Mouse (Mus musculus): ENCODE data around the gene Col5a3. TPM values are rescaled to one million over a fixed set of nuclear protein-coding genes. Genes with fewer than 3 reads are reported as not detected.
A peak's percentile ranks its signal among the peaks of the same experiment; 100 is the strongest.

The Col5a3 gene
- total RNA-seq (2014; rRNA removed; ENCODE audit: low replicate concordance): 4.6 and 8.8 TPM in 2 replicates
- polyA plus RNA-seq (2015; fragmentation: Nextera tagmentation; extraction: Ambion mirVana): 1.4 and 1.6 TPM in 2 replicates

DNA sequence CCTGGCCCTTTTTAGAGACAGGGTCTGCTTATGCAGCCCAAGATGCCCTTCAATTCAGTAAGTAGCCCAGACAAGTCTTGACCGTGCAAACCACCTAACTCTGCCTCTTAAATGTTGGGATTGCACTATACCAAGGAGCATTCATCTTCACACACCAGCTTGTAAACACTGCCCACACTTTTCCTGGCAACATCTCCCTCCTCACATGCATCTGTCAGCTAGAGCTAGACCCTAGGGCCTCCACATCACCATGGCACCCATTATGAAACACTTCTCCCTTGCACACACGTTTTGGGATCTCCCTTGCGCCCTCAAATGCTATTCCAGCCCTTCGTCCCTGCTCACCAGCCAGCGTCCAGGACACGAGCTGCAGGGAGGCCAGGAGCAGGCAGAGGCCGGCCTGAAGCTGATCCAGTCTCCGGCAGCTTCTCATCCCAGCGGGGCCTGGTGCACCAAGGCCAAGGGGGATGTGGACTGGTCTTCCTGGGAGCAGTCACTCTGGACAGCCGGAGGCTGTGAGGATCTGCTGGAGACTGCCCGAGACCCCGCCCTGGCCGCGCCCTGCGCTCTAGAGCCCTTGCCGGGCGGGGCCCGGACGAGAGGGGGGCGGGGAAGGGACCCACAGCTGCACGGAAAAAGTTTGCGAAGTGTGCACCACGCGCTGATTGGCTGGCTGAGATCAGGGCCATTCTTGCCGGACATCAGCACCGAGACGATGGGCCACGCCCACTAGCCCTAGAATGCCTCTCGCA lies at the start of gene Col5a3:
Col5a3 (minus strand) TSS at position 547 of the 752 bp plus-strand sequence.
- ATAC-seq (ENCODE audit: insufficient read depth, low read depth): peak; percentile 68

DNA sequence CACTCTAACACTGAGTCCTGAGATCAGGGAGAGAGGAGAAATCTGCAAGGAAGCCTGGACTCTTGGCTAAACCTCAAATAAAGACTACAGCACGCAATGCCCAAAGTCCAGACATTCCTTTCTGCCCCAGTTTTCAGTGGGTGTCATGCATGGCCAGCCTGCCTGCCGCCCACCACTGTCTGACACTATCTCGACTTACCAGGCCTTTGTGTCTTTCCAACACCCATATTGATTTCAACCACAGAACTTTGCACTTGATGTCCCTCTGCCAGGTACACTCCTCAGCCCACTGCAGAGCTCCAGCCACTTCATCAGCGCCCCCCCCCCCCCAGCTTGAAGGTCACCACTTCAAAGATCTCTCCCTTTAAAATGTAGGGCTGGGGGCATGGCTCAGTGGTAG lies 47.4 kb upstream of the Col5a3 start:
- no peaks in the 10 kb centered on the region for H3K9me3 ChIP-seq (replicated peaks; ENCODE audit: control insufficient read depth, low read length)
- no peak overlapping the region for H3K4me2 ChIP-seq (ENCODE audit: low read depth, low read length)

More for the DNA sequence above, at the start of gene Col5a3:
- DNase-seq (ENCODE audit: low spot score): peak; percentile 13
- H3K27ac ChIP-seq (ENCODE audit: low read depth): no peak within 1 kb of the TSS
- peaks cover 14% of the 10 kb centered on the region; the same call in 1 of the 2 replicates for H3K27me3 ChIP-seq (ENCODE audit: control insufficient read depth, insufficient read depth, low read length)
- H3K4me3 ChIP-seq (ENCODE audit: low read depth, low read length): peak within 1 kb of the TSS; percentile 24
- no peak for TF ChIP-seq CTCF (IDR thresholded peaks at IDR 0.05; ENCODE audit: low read depth)
- TF ChIP-seq EP300 (IDR thresholded peaks at IDR 0.05; ENCODE audit: low read depth): no peak
- no peaks in the 10 kb centered on the region for H3K4me1 ChIP-seq (ENCODE audit: control insufficient read depth, insufficient read depth)
- 5% methylated on average over 28 of the region's 29 CpGs for WGBS
- no peaks in the 10 kb centered on the region for H3K9me3 ChIP-seq (replicated peaks; ENCODE audit: control insufficient read depth, low read length)
- H3K9ac ChIP-seq (replicated peaks; ENCODE audit: low read depth, low read length): no peak within 1 kb of the TSS
- H3K36me3 ChIP-seq (replicated peaks; ENCODE audit: control insufficient read depth, insufficient read depth, low read length): no peaks in the 10 kb centered on the region
- H3K4me2 ChIP-seq (ENCODE audit: low read depth, low read length): peak within 1 kb of the TSS; percentile 38

GRCm38 (mm10) chr9:20861821-20862220 lies 47.0 kb upstream of the Col5a3 start:
- H3K36me3 ChIP-seq (replicated peaks; ENCODE audit: control insufficient read depth, insufficient read depth, low read length): no peaks in the 10 kb centered on the region
- H3K4me3 ChIP-seq (ENCODE audit: low read depth, low read length): no peak overlapping the region
- H3K9me3 ChIP-seq (replicated peaks; ENCODE audit: control insufficient read depth, low read length): no peaks in the 10 kb centered on the region
- H3K4me1 ChIP-seq (ENCODE audit: control insufficient read depth, insufficient read depth): no peaks in the 10 kb centered on the region
- H3K9ac ChIP-seq (replicated peaks; ENCODE audit: low read depth, low read length): no peak overlapping the region
- no peak overlapping the region for H3K27ac ChIP-seq (ENCODE audit: low read depth)
- DNase-seq (ENCODE audit: low spot score) (no peak), ATAC-seq (ENCODE audit: insufficient read depth, low read depth) (no peak)
- WGBS: 10% methylated on average over 4 of the region's 4 CpGs
- TF ChIP-seq CTCF (IDR thresholded peaks at IDR 0.05; ENCODE audit: low read depth) (peak; percentile 45), EP300 (IDR thresholded peaks at IDR 0.05; ENCODE audit: low read depth) (no peak)
- H3K4me2 ChIP-seq (ENCODE audit: low read depth, low read length): no peak overlapping the region
- H3K27me3 ChIP-seq (ENCODE audit: control insufficient read depth, insufficient read depth, low read length): no peaks in the 10 kb centered on the region

More for the DNA sequence above, 47.4 kb upstream of the Col5a3 start:
- Histone ChIP-seq H3K36me3 (replicated peaks; ENCODE audit: control insufficient read depth, insufficient read depth, low read length) (no peaks in the 10 kb centered on the region), H3K4me1 (ENCODE audit: control insufficient read depth, insufficient read depth) (no peaks in the 10 kb centered on the region), H3K27me3 (ENCODE audit: control insufficient read depth, insufficient read depth, low read length) (no peaks in the 10 kb centered on the region), H3K27ac (ENCODE audit: low read depth) (no peak overlapping the region), H3K4me3 (ENCODE audit: low read depth, low read length) (no peak overlapping the region), H3K9ac (replicated peaks; ENCODE audit: low read depth, low read length) (no peak overlapping the region)
- TF ChIP-seq EP300 (IDR thresholded peaks at IDR 0.05; ENCODE audit: low read depth) (no peak), CTCF (IDR thresholded peaks at IDR 0.05; ENCODE audit: low read depth) (no peak)
- WGBS: 48% methylated on average over 4 of the region's 4 CpGs
- no peak for ATAC-seq (ENCODE audit: insufficient read depth, low read depth)
- no peak for DNase-seq (ENCODE audit: low spot score)

- Histone ChIP-seq H3K9ac (replicated peaks; ENCODE audit: low read depth, low read length) (no peak overlapping the region), H3K4me3 (ENCODE audit: low read depth, low read length) (no peak overlapping the region), H3K4me2 (ENCODE audit: low read depth, low read length) (no peak overlapping the region), H3K27me3 (ENCODE audit: control insufficient read depth, insufficient read depth, low read length) (no peaks in the 10 kb centered on the region), H3K36me3 (replicated peaks; ENCODE audit: control insufficient read depth, insufficient read depth, low read length) (no peaks in the 10 kb centered on the region), H3K9me3 (replicated peaks; ENCODE audit: control insufficient read depth, low read length) (no peaks in the 10 kb centered on the region), H3K27ac (ENCODE audit: low read depth) (no peak overlapping the region), H3K4me1 (ENCODE audit: control insufficient read depth, insufficient read depth) (no peaks in the 10 kb centered on the region)
- ATAC-seq (ENCODE audit: insufficient read depth, low read depth) (no peak), DNase-seq (ENCODE audit: low spot score) (no peak)
- WGBS: 40% methylated on average over 6 of the region's 6 CpGs
- TF ChIP-seq CTCF (IDR thresholded peaks at IDR 0.05; ENCODE audit: low read depth) (no peak), EP300 (IDR thresholded peaks at IDR 0.05; ENCODE audit: low read depth) (no peak)
Observed at GRCm38 (mm10) chr9:20859926-20860325, 45.1 kb upstream of the Col5a3 start.

- no peaks in the 10 kb centered on the region for H3K36me3 ChIP-seq (replicated peaks; ENCODE audit: control insufficient read depth, insufficient read depth, low read length)
- H3K27ac ChIP-seq (ENCODE audit: low read depth): no peak overlapping the region
- no peak overlapping the region for H3K4me2 ChIP-seq (ENCODE audit: low read depth, low read length)
- H3K9ac ChIP-seq (replicated peaks; ENCODE audit: low read depth, low read length): no peak overlapping the region
- TF ChIP-seq EP300 (IDR thresholded peaks at IDR 0.05; ENCODE audit: low read depth): no peak
- H3K27me3 ChIP-seq (ENCODE audit: control insufficient read depth, insufficient read depth, low read length): no peaks in the 10 kb centered on the region
- no peak overlapping the region for H3K4me3 ChIP-seq (ENCODE audit: low read depth, low read length)
- WGBS: 9% methylated on average over 6 of the region's 6 CpGs
- peak; percentile 44; the same call in 1 of the 2 replicates for ATAC-seq (ENCODE audit: insufficient read depth, low read depth)
- DNase-seq (ENCODE audit: low spot score): peak; percentile 64
- H3K4me1 ChIP-seq (ENCODE audit: control insufficient read depth, insufficient read depth): no peaks in the 10 kb centered on the region
- no peaks in the 10 kb centered on the region for H3K9me3 ChIP-seq (replicated peaks; ENCODE audit: control insufficient read depth, low read length)
Observed at GRCm38 (mm10) chr9:20857131-20857530, 42.3 kb upstream of the Col5a3 start.
